Comparison of ENCODE assay signal across 25 mouse cellular contexts in genomic region chr7:118759372-118759771, GRCm38 (mm10). TPM values are rescaled to one million over a fixed set of nuclear protein-coding genes. Genes with fewer than 3 reads are reported as not detected.
DNase-seq lines count a peak whose midpoint lies in the region; ATAC-seq lines count a peak whose summit lies in the region.
"Had no signal": no experiment of that assay in that cellular context is flagged by ENCODE, and none has a peak within 500 bp of the region (broad histone marks: within the 10 kb centered on the region; RNA-seq: fewer than 3 reads in every experiment).

No protein-coding gene starts in this region.

- ATAC-seq in forebrain, embryonic 14.5 days, result no peak
- no peak for ATAC-seq in forebrain, embryonic 15.5 days (replicated peaks)
- no peak; the same call in 1 of the 2 replicates for ATAC-seq in liver, embryonic 13.5 days (ENCODE audit: low read depth)
- ATAC-seq in megakaryocyte-erythroid progenitor cell, adult 5-6 weeks (replicated peaks; ENCODE audit: low FRiP score, low TSS enrichment, poor library complexity, severe bottlenecking), result peak; percentile 27
- ATAC-seq in midbrain, embryonic 16.5 days, result no peak
- ATAC-seq: hindbrain, embryonic 16.5 days; Patski had no signal

- H3K4me2 ChIP-seq in forebrain, embryonic 14.5 days (ENCODE audit: low read length), result no peak overlapping the region
- H3K4me2 ChIP-seq in forebrain, embryonic 15.5 days (replicated peaks), result no peak overlapping the region
- no peak overlapping the region for H3K4me2 ChIP-seq in liver, embryonic 13.5 days
- no peak overlapping the region for H3K4me2 ChIP-seq in midbrain, embryonic 16.5 days (ENCODE audit: low read length)
- H3K4me2 ChIP-seq: embryonic facial prominence, embryonic 12.5 days; kidney, embryonic 15.5 days; limb, embryonic 12.5 days; midbrain, embryonic 11.5 days; neural tube, embryonic 13.5 days had no signal

- WGBS in forebrain, embryonic 14.5 days, result 71% methylated on average over 5 of the region's 5 CpGs
- WGBS in forebrain, embryonic 15.5 days, result 58% methylated on average over 5 of the region's 5 CpGs
- 39% methylated on average over 5 of the region's 5 CpGs for WGBS in liver, embryonic 13.5 days (ENCODE audit: insufficient replicate concordance)
- WGBS in midbrain, embryonic 10.5 days, result 91% methylated on average over 5 of the region's 5 CpGs
- 70% methylated on average over 5 of the region's 5 CpGs for WGBS in midbrain, embryonic 16.5 days

- H3K9me3 ChIP-seq in forebrain, embryonic 14.5 days (replicated peaks; ENCODE audit: control insufficient read depth, low read length), result no peaks in the 10 kb centered on the region
- no peaks in the 10 kb centered on the region for H3K9me3 ChIP-seq in forebrain, embryonic 15.5 days
- no peaks in the 10 kb centered on the region; the same call in 1 of the 2 replicates for H3K9me3 ChIP-seq in liver, embryonic 13.5 days (replicated peaks)
- no peaks in the 10 kb centered on the region for H3K9me3 ChIP-seq in midbrain, embryonic 10.5 days (replicated peaks)
- no peaks in the 10 kb centered on the region for H3K9me3 ChIP-seq in midbrain, embryonic 16.5 days (replicated peaks; ENCODE audit: control insufficient read depth, low read length, poor library complexity, severe bottlenecking)
- H3K9me3 ChIP-seq: embryonic facial prominence, embryonic 12.5 days; kidney, embryonic 15.5 days; limb, embryonic 12.5 days; neural tube, embryonic 13.5 days had no signal

- no peak overlapping the region for H3K9ac ChIP-seq in forebrain, embryonic 14.5 days (ENCODE audit: low read length)
- no peak overlapping the region for H3K9ac ChIP-seq in forebrain, embryonic 15.5 days (replicated peaks)
- peak overlapping the region; percentile 29; the same call in 1 of the 2 replicates for H3K9ac ChIP-seq in liver, embryonic 13.5 days
- H3K9ac ChIP-seq in midbrain, embryonic 16.5 days (ENCODE audit: low read depth, low read length), result no peak overlapping the region
- H3K9ac ChIP-seq: embryonic facial prominence, embryonic 12.5 days; kidney, embryonic 15.5 days; limb, embryonic 12.5 days; neural tube, embryonic 13.5 days had no signal

- no peaks in the 10 kb centered on the region for H3K27me3 ChIP-seq in forebrain, embryonic 14.5 days (replicated peaks; ENCODE audit: control insufficient read depth, insufficient read depth, low read length)
- no peaks in the 10 kb centered on the region for H3K27me3 ChIP-seq in forebrain, embryonic 15.5 days
- no peaks in the 10 kb centered on the region for H3K27me3 ChIP-seq in liver, embryonic 13.5 days
- H3K27me3 ChIP-seq in midbrain, embryonic 10.5 days (ENCODE audit: low read depth, poor library complexity, severe bottlenecking), result no peaks in the 10 kb centered on the region
- no peaks in the 10 kb centered on the region for H3K27me3 ChIP-seq in midbrain, embryonic 16.5 days (ENCODE audit: control insufficient read depth, insufficient read depth, low read depth, low read length)
- H3K27me3 ChIP-seq: embryonic facial prominence, embryonic 12.5 days; kidney, embryonic 15.5 days; limb, embryonic 12.5 days; neural tube, embryonic 13.5 days; Patski had no signal

- no peaks in the 10 kb centered on the region for H3K4me1 ChIP-seq in forebrain, embryonic 14.5 days (ENCODE audit: control insufficient read depth, insufficient read depth, low read length)
- H3K4me1 ChIP-seq in forebrain, embryonic 15.5 days, result no peaks in the 10 kb centered on the region
- H3K4me1 ChIP-seq in liver, embryonic 13.5 days (replicated peaks), result peaks cover 52% of the 10 kb centered on the region
- H3K4me1 ChIP-seq in midbrain, embryonic 10.5 days, result no peaks in the 10 kb centered on the region
- H3K4me1 ChIP-seq in midbrain, embryonic 16.5 days (ENCODE audit: control insufficient read depth, insufficient read depth, low read length), result no peaks in the 10 kb centered on the region
- H3K4me1 ChIP-seq: embryonic facial prominence, embryonic 12.5 days; limb, embryonic 12.5 days had no signal

- H3K27ac ChIP-seq in forebrain, embryonic 14.5 days (ENCODE audit: low read depth, low read length), result no peak overlapping the region
- no peak overlapping the region for H3K27ac ChIP-seq in forebrain, embryonic 15.5 days (replicated peaks)
- peak overlapping the region; percentile 70 for H3K27ac ChIP-seq in liver, embryonic 13.5 days
- H3K27ac ChIP-seq in midbrain, embryonic 10.5 days (replicated peaks), result no peak overlapping the region
- H3K27ac ChIP-seq in midbrain, embryonic 16.5 days (ENCODE audit: low read length), result no peak overlapping the region
- H3K27ac ChIP-seq: embryonic facial prominence, embryonic 12.5 days; kidney, embryonic 15.5 days; layer of hippocampus, adult 2 months; left cerebral cortex, adult 2 months; limb, embryonic 12.5 days; macrophage; neural tube, embryonic 13.5 days had no signal

- H3K36me3 ChIP-seq in forebrain, embryonic 14.5 days (ENCODE audit: control insufficient read depth, insufficient read depth, low read length), result peaks cover 69% of the 10 kb centered on the region
- peaks cover 68% of the 10 kb centered on the region for H3K36me3 ChIP-seq in forebrain, embryonic 15.5 days
- peaks cover 47% of the 10 kb centered on the region for H3K36me3 ChIP-seq in liver, embryonic 13.5 days
- peaks cover 73% of the 10 kb centered on the region for H3K36me3 ChIP-seq in midbrain, embryonic 10.5 days
- H3K36me3 ChIP-seq in midbrain, embryonic 16.5 days (ENCODE audit: control insufficient read depth, insufficient read depth, low read length), result peaks cover 47% of the 10 kb centered on the region

- no peak overlapping the region for H3K4me3 ChIP-seq in forebrain, embryonic 14.5 days (ENCODE audit: low read depth, low read length)
- no peak overlapping the region for H3K4me3 ChIP-seq in forebrain, embryonic 15.5 days
- no peak overlapping the region for H3K4me3 ChIP-seq in liver, embryonic 13.5 days (replicated peaks)
- no peak overlapping the region for H3K4me3 ChIP-seq in midbrain, embryonic 10.5 days
- H3K4me3 ChIP-seq in midbrain, embryonic 16.5 days (ENCODE audit: low read depth, low read length), result no peak overlapping the region
- H3K4me3 ChIP-seq: embryonic facial prominence, embryonic 12.5 days; kidney, embryonic 15.5 days; layer of hippocampus, adult 2 months; left cerebral cortex, adult 2 months; limb, embryonic 12.5 days; neural tube, embryonic 13.5 days had no signal

- DNase-seq in forebrain, embryonic 14.5 days (ENCODE audit: low spot score), result peak; percentile 19
- DNase-seq in ZHBTc4 (ENCODE audit: low read depth, low spot score), result peak; percentile 53
- no peak for DNase-seq in liver, embryonic 13.5 days
- DNase-seq in midbrain, embryonic 10.5 days (ENCODE audit: low spot score), result no peak
- DNase-seq: adrenal gland, postnatal 25 days; cerebellum, adult 8-10 months; cerebellum, postnatal 25 days; gastrocnemius, postnatal 10 days; kidney, adult 18-20 months; kidney, postnatal 36 days; right cerebral cortex, postnatal 4 days; thymus, postnatal 14 days had no signal

RNA-seq across cellular contexts. Expression of gene Vps35l, which starts 19.3 kb away (rescaled TPM):
- 91.0 and 95.1 TPM in 2 replicates for polyA plus RNA-seq in forebrain, embryonic 14.5 days (2014; fragmentation: Nextera tagmentation; extraction: Ambion mirVana)
- polyA plus RNA-seq in forebrain, embryonic 15.5 days (2015; fragmentation: Nextera tagmentation; extraction: Ambion mirVana), result 90.7 and 105 TPM in 2 replicates
- 37.6 and 43.6 TPM in 2 replicates for polyA plus RNA-seq in liver, embryonic 13.5 days (2015; fragmentation: Nextera tagmentation; extraction: Ambion mirVana)
- total RNA-seq in megakaryocyte-erythroid progenitor cell, adult 5-6 weeks (2014; fragmentation: Nextera tagmentation), result 43.7 and 46.6 TPM in 2 replicates
- 38.9 and 52.9 TPM in 2 replicates for total RNA-seq in megakaryocyte-erythroid progenitor cell, adult 5-6 weeks (2017)
- polyA plus RNA-seq in midbrain, embryonic 10.5 days (2016; fragmentation: Nextera tagmentation; extraction: Ambion mirVana), result 68.6 and 84.0 TPM in 2 replicates
- polyA plus RNA-seq in midbrain, embryonic 16.5 days (2015; fragmentation: Nextera tagmentation; extraction: Ambion mirVana), result 102 and 113 TPM in 2 replicates

RNA-seq across cellular contexts. Expression of gene Ccp110, which starts 47.0 kb away (rescaled TPM):
- polyA plus RNA-seq in forebrain, embryonic 14.5 days (2014; fragmentation: Nextera tagmentation; extraction: Ambion mirVana), result 14.8 and 17.5 TPM in 2 replicates
- polyA plus RNA-seq in forebrain, embryonic 15.5 days (2015; fragmentation: Nextera tagmentation; extraction: Ambion mirVana), result 31.7 and 33.2 TPM in 2 replicates
- 8.5 and 10.9 TPM in 2 replicates for polyA plus RNA-seq in liver, embryonic 13.5 days (2015; fragmentation: Nextera tagmentation; extraction: Ambion mirVana)
- total RNA-seq in megakaryocyte-erythroid progenitor cell, adult 5-6 weeks (2014; fragmentation: Nextera tagmentation), result 21.4 and 49.6 TPM in 2 replicates
- 27.0 and 37.0 TPM in 2 replicates for total RNA-seq in megakaryocyte-erythroid progenitor cell, adult 5-6 weeks (2017)
- polyA plus RNA-seq in midbrain, embryonic 10.5 days (2016; fragmentation: Nextera tagmentation; extraction: Ambion mirVana), result 33.0 and 40.4 TPM in 2 replicates
- polyA plus RNA-seq in midbrain, embryonic 16.5 days (2015; fragmentation: Nextera tagmentation; extraction: Ambion mirVana), result 33.1 and 40.4 TPM in 2 replicates

RNA-seq across cellular contexts. Expression of gene Gde1, which starts 53.8 kb away (rescaled TPM):
- polyA plus RNA-seq in forebrain, embryonic 14.5 days (2014; fragmentation: Nextera tagmentation; extraction: Ambion mirVana), result 194 and 198 TPM in 2 replicates
- polyA plus RNA-seq in forebrain, embryonic 15.5 days (2015; fragmentation: Nextera tagmentation; extraction: Ambion mirVana), result 165 and 180 TPM in 2 replicates
- polyA plus RNA-seq in liver, embryonic 13.5 days (2015; fragmentation: Nextera tagmentation; extraction: Ambion mirVana), result 46.3 and 47.0 TPM in 2 replicates
- 30.4 and 54.3 TPM in 2 replicates for total RNA-seq in megakaryocyte-erythroid progenitor cell, adult 5-6 weeks (2014; fragmentation: Nextera tagmentation)
- total RNA-seq in megakaryocyte-erythroid progenitor cell, adult 5-6 weeks (2017), result 24.3 and 28.3 TPM in 2 replicates
- 78.0 and 90.9 TPM in 2 replicates for polyA plus RNA-seq in midbrain, embryonic 10.5 days (2016; fragmentation: Nextera tagmentation; extraction: Ambion mirVana)
- polyA plus RNA-seq in midbrain, embryonic 16.5 days (2015; fragmentation: Nextera tagmentation; extraction: Ambion mirVana), result 192 and 206 TPM in 2 replicates

Comparison
In these comparisons a context has a peak if more than half of its experiments do, and no peak if none do; other contexts are left out.
1. DNase-seq: peak in forebrain, embryonic 14.5 days (single experiment) and ZHBTc4 (single experiment); none in liver, embryonic 13.5 days (single experiment) and midbrain, embryonic 10.5 days (single experiment).